Mouse (Mus musculus): Measurements from ENCODE around the gene Hrh1.

- TF ChIP-seq CTCF (IDR thresholded peaks at IDR 0.05; ENCODE audit: low read depth) (no peak), EP300 (IDR thresholded peaks at IDR 0.05; ENCODE audit: low read depth) (no peak)
Observed at GRCm38 (mm10) chr6:114444976-114445375, 47.2 kb downstream of the Hrh1 start.
